ENCODE assay signal across 1 mouse cellular context in genomic region chr7:18958384-18958766, GRCm38 (mm10).
TF ChIP-seq lines count a peak whose summit lies in the region.

No protein-coding gene starts in this region.

TF ChIP-seq in MEL, 35 proteins besides CTCF, POLR2A, EP300 and RAD21:
- TF ChIP-seq CHD1 (IDR thresholded peaks at IDR 0.05; ENCODE audit: low read depth, low read length) (no peak), UBTF (IDR thresholded peaks at IDR 0.05; ENCODE audit: borderline replicate concordance, insufficient read depth, low read depth, low read length) (no peak), MXI1 (IDR thresholded peaks at IDR 0.05; ENCODE audit: low read depth, low read length) (no peak), HCFC1 (IDR thresholded peaks at IDR 0.05; ENCODE audit: low read depth, low read length) (no peak), MEF2A (IDR thresholded peaks at IDR 0.05; ENCODE audit: extremely low read depth, insufficient replicate concordance, low read depth, low read length, poor library complexity, severe bottlenecking) (no peak), GABPA (IDR thresholded peaks at IDR 0.05; ENCODE audit: low read depth, low read length) (no peak), KAT2A (conservative IDR thresholded peaks at IDR 0.05; ENCODE audit: low read depth, low read length) (no peak), ETS1 (IDR thresholded peaks at IDR 0.05; ENCODE audit: low read depth, low read length) (no peak), MAFK (IDR thresholded peaks at IDR 0.05; ENCODE audit: borderline replicate concordance, low read depth, low read length) (no peak), ZC3H11A (IDR thresholded peaks at IDR 0.05; ENCODE audit: low read depth, low read length) (no peak), GATA1 (IDR thresholded peaks at IDR 0.05; ENCODE audit: low read depth, low read length) (no peak), MAZ (IDR thresholded peaks at IDR 0.05; ENCODE audit: low read depth, low read length) (no peak), MYC (IDR thresholded peaks at IDR 0.05; ENCODE audit: low read depth, low read length) (no peak), POLR2AphosphoS2 (IDR thresholded peaks at IDR 0.05; ENCODE audit: low read length) (no peak), POLR2AphosphoS5 (IDR thresholded peaks at IDR 0.05; ENCODE audit: borderline replicate concordance, low read depth, low read length) (no peak)
TF ChIP-seq in MEL: peak in this region for 0.
